Mouse (Mus musculus) megakaryocyte-erythroid progenitor cell, adult 5-6 weeks (primary cell): ENCODE data around the gene Coro1a. TPM values are rescaled to one million over a fixed set of nuclear protein-coding genes. Genes with fewer than 3 reads are reported as not detected.
A peak's percentile ranks its signal among the peaks of the same experiment; 100 is the strongest.

Source experiments
- ATAC-seq: replicated peaks from 2 replicates; pipeline ENCODE4 v1.8.0; 2016; ENCODE audit warnings: mild to moderate bottlenecking, inconsistent platforms; ENCODE audit not compliant: severe bottlenecking, poor library complexity, low FRiP score, low TSS enrichment
- total RNA-seq, 2 experiments: library from RNA; stranded (forward) in 1 of 2; stranded (reverse) in 1 of 2; fragments of 200-1000, 215-1000 nt in 1 of 2; fragments of >200 nt in 1 of 2; fragmentation: Nextera tagmentation in 1 of 2; gene quantifications; 2 replicates each; pipeline ENCODE4 v1.2.3; 2014 to 2017

Coro1a gene
- total RNA-seq, 2 experiments from 2014 or later = 31.8 to 41.2 TPM

DNA sequence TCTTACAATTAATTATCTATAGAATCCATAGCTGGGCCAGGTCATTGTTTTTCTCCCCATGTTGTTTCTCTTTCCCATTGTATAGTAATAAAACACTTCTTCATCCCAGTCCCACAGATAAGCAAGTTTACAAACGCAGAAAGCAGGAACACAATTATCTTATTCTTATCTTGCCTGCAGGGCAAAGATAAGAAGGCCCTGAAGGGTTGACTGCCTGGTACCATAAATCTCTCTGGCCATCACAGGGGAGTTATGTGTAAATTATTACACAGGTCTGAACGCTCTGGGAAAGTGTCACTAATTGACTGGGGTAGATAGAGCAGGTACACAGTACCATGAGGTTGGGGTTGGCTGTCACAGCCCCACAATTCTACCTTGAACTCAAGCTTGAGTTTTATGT lies 56.7 kb downstream of the Coro1a start:
- ATAC-seq = 0 out of 2 replicates have a peak, but pooled peaks have one; percentile 15

Other genes starting within 250 kb of the Coro1a start
- 2.3 TPM in 1 of 2 replicates, not detected in the other for gene Atp2a1, start 244.7 kb downstream of the Coro1a start, total RNA-seq (2014; fragmentation: Nextera tagmentation)
- 0.15 and 0.61 TPM in 2 replicates for gene Atp2a1, start 244.7 kb downstream of the Coro1a start, total RNA-seq (2017)
- gene Sh2b1, start 232.4 kb downstream of the Coro1a start, total RNA-seq (2014; fragmentation: Nextera tagmentation) = 24.8 and 49.2 TPM in 2 replicates
- gene Sh2b1, start 232.4 kb downstream of the Coro1a start, total RNA-seq (2017) = 11.7 and 11.9 TPM in 2 replicates
- gene Tufm, start 220.4 kb downstream of the Coro1a start, total RNA-seq (2014; fragmentation: Nextera tagmentation) = 128 and 168 TPM in 2 replicates
- gene Tufm, start 220.4 kb downstream of the Coro1a start, total RNA-seq (2017) = 92.9 and 141 TPM in 2 replicates
- gene Atxn2l, start 204.3 kb downstream of the Coro1a start, total RNA-seq (2014; fragmentation: Nextera tagmentation) = 162 and 199 TPM in 2 replicates
- gene Atxn2l, start 204.3 kb downstream of the Coro1a start, total RNA-seq (2017) = 28.4 and 42.7 TPM in 2 replicates
- gene Eif3c, start 141.4 kb downstream of the Coro1a start, total RNA-seq (2014; fragmentation: Nextera tagmentation) = 193 and 244 TPM in 2 replicates
- 286 and 298 TPM in 2 replicates for gene Eif3c, start 141.4 kb downstream of the Coro1a start, total RNA-seq (2017)
- gene Apobr, start 122.8 kb downstream of the Coro1a start, total RNA-seq (2014; fragmentation: Nextera tagmentation) = 0.79 and 2.4 TPM in 2 replicates
- gene Apobr, start 122.8 kb downstream of the Coro1a start, total RNA-seq (2017) = 0.89 and 2.4 TPM in 2 replicates
- gene Cln3, start 122.0 kb downstream of the Coro1a start, total RNA-seq (2014; fragmentation: Nextera tagmentation) = 24.5 and 43.7 TPM in 2 replicates
- 3.8 and 9.8 TPM in 2 replicates for gene Cln3, start 122.0 kb downstream of the Coro1a start, total RNA-seq (2017)
- not detected in 2 replicates for gene Il27, start 112.8 kb downstream of the Coro1a start, total RNA-seq (2014; fragmentation: Nextera tagmentation)
- not detected in 2 replicates for gene Il27, start 112.8 kb downstream of the Coro1a start, total RNA-seq (2017)
- 6.3 TPM in 1 of 2 replicates, not detected in the other for gene Nupr1, start 76.9 kb downstream of the Coro1a start, total RNA-seq (2014; fragmentation: Nextera tagmentation)
- gene Nupr1, start 76.9 kb downstream of the Coro1a start, total RNA-seq (2017) = 2.7 and 9.9 TPM in 2 replicates
- gene Sgf29, start 58.5 kb downstream of the Coro1a start, total RNA-seq (2014; fragmentation: Nextera tagmentation) = 100 and 125 TPM in 2 replicates
- 37.4 and 51.0 TPM in 2 replicates for gene Sgf29, start 58.5 kb downstream of the Coro1a start, total RNA-seq (2017)
- gene Sult1a1, start 31.4 kb downstream of the Coro1a start, total RNA-seq (2014; fragmentation: Nextera tagmentation) = not detected in 2 replicates
- not detected in 2 replicates for gene Sult1a1, start 31.4 kb downstream of the Coro1a start, total RNA-seq (2017)
- 212 and 218 TPM in 2 replicates for gene Bola2, start 12.4 kb downstream of the Coro1a start, total RNA-seq (2014; fragmentation: Nextera tagmentation)
- 107 and 179 TPM in 2 replicates for gene Bola2, start 12.4 kb downstream of the Coro1a start, total RNA-seq (2017)
- gene Slx1b, start 12.0 kb downstream of the Coro1a start, total RNA-seq (2014; fragmentation: Nextera tagmentation) = 3.7 and 9.3 TPM in 2 replicates
- gene Slx1b, start 12.0 kb downstream of the Coro1a start, total RNA-seq (2017) = 2.9 and 3.0 TPM in 2 replicates
- 41.0 and 45.1 TPM in 2 replicates for gene Mapk3, start 51.8 kb upstream of the Coro1a start, total RNA-seq (2014; fragmentation: Nextera tagmentation)
- gene Mapk3, start 51.8 kb upstream of the Coro1a start, total RNA-seq (2017) = 17.5 and 20.1 TPM in 2 replicates
- 0.26 and 2.5 TPM in 2 replicates for gene Gdpd3, start 58.5 kb upstream of the Coro1a start, total RNA-seq (2014; fragmentation: Nextera tagmentation)
- 0.09 TPM in 1 of 2 replicates, not detected in the other for gene Gdpd3, start 58.5 kb upstream of the Coro1a start, total RNA-seq (2017)
- 26.6 and 40.6 TPM in 2 replicates for gene Ypel3, start 69.2 kb upstream of the Coro1a start, total RNA-seq (2014; fragmentation: Nextera tagmentation)
- gene Ypel3, start 69.2 kb upstream of the Coro1a start, total RNA-seq (2017) = 20.2 and 22.6 TPM in 2 replicates
- 0.69 and 3.1 TPM in 2 replicates for gene Tbx6, start 73.7 kb upstream of the Coro1a start, total RNA-seq (2014; fragmentation: Nextera tagmentation)
- gene Tbx6, start 73.7 kb upstream of the Coro1a start, total RNA-seq (2017) = not detected in 2 replicates
- gene Ppp4c, start 84.7 kb upstream of the Coro1a start, total RNA-seq (2014; fragmentation: Nextera tagmentation) = 176 and 189 TPM in 2 replicates
- 104 and 127 TPM in 2 replicates for gene Ppp4c, start 84.7 kb upstream of the Coro1a start, total RNA-seq (2017)
- gene Fam57b, start 89.9 kb upstream of the Coro1a start, total RNA-seq (2014; fragmentation: Nextera tagmentation) = 0.61 TPM in 1 of 2 replicates, not detected in the other
- 0.42 TPM in 1 of 2 replicates, not detected in the other for gene Fam57b, start 89.9 kb upstream of the Coro1a start, total RNA-seq (2017)
- gene 4930451I11Rik, start 123.9 kb upstream of the Coro1a start, total RNA-seq (2014; fragmentation: Nextera tagmentation) = not detected in 2 replicates
- not detected in 2 replicates for gene 4930451I11Rik, start 123.9 kb upstream of the Coro1a start, total RNA-seq (2017)
- not detected in 2 replicates for gene Doc2a, start 139.6 kb upstream of the Coro1a start, total RNA-seq (2014; fragmentation: Nextera tagmentation)
- gene Doc2a, start 139.6 kb upstream of the Coro1a start, total RNA-seq (2017) = not detected in 2 replicates
- gene Hirip3, start 154.2 kb upstream of the Coro1a start, total RNA-seq (2014; fragmentation: Nextera tagmentation) = 51.6 and 123 TPM in 2 replicates
- 327 and 333 TPM in 2 replicates for gene Hirip3, start 154.2 kb upstream of the Coro1a start, total RNA-seq (2017)
- gene Ino80e, start 154.6 kb upstream of the Coro1a start, total RNA-seq (2014; fragmentation: Nextera tagmentation) = 124 and 132 TPM in 2 replicates
- 29.4 and 45.6 TPM in 2 replicates for gene Ino80e, start 154.6 kb upstream of the Coro1a start, total RNA-seq (2017)
- 36.1 and 44.2 TPM in 2 replicates for gene Taok2, start 176.9 kb upstream of the Coro1a start, total RNA-seq (2014; fragmentation: Nextera tagmentation)
- gene Taok2, start 176.9 kb upstream of the Coro1a start, total RNA-seq (2017) = 22.1 and 25.1 TPM in 2 replicates
- 22.0 and 27.2 TPM in 2 replicates for gene Tmem219, start 215.1 kb upstream of the Coro1a start, total RNA-seq (2014; fragmentation: Nextera tagmentation)
- 9.2 and 17.9 TPM in 2 replicates for gene Tmem219, start 215.1 kb upstream of the Coro1a start, total RNA-seq (2017)
- gene Kctd13, start 221.1 kb upstream of the Coro1a start, total RNA-seq (2014; fragmentation: Nextera tagmentation) = 14.0 and 18.6 TPM in 2 replicates
- 9.0 and 22.1 TPM in 2 replicates for gene Kctd13, start 221.1 kb upstream of the Coro1a start, total RNA-seq (2017)
- not detected in 2 replicates for gene Asphd1, start 241.8 kb upstream of the Coro1a start, total RNA-seq (2014; fragmentation: Nextera tagmentation)
- gene Asphd1, start 241.8 kb upstream of the Coro1a start, total RNA-seq (2017) = not detected in 2 replicates
- 3.2 and 4.4 TPM in 2 replicates for gene Sez6l2, start 242.8 kb upstream of the Coro1a start, total RNA-seq (2014; fragmentation: Nextera tagmentation)
- 0.76 TPM in 1 of 2 replicates, not detected in the other for gene Sez6l2, start 242.8 kb upstream of the Coro1a start, total RNA-seq (2017)